Mouse (Mus musculus) intestine, embryonic 16.5 days (tissue): ENCODE measurements around the gene Pla2g4a. TPM values are rescaled to one million over a fixed set of nuclear protein-coding genes. Genes with fewer than 3 reads are reported as not detected.

ENCODE experiments used
- ATAC-seq: fragments of 200-750 bp; cut with Nextera tagmentation; 2 replicates; pipeline ENCODE4 v1.8.0; 2017; ENCODE audit warnings: moderate TSS enrichment, moderate library complexity
- H3K27ac ChIP-seq: fragments of 300-500 bp; sonication (generic); 2 replicates; pipeline ENCODE4 v1.5.1; 2014; ENCODE audit warnings: mild to moderate bottlenecking, low read length
- H3K27me3 ChIP-seq: fragments of 300-500 bp; sonication (generic); replicated peaks from 2 replicates; pipeline ENCODE4 v1.6.1; 2014; ENCODE audit warnings: low read length, control low read depth, mixed read lengths; ENCODE audit not compliant: control insufficient read depth, insufficient read depth
- H3K36me3 ChIP-seq: fragments of 300-500 bp; sonication (generic); 2 replicates; pipeline ENCODE4 v1.6.1; 2014; ENCODE audit warnings: low read length, control low read depth; ENCODE audit not compliant: control insufficient read depth, insufficient read depth
- H3K4me1 ChIP-seq: fragments of 300-500 bp; sonication (generic); 2 replicates; pipeline ENCODE4 v1.6.1; 2014; ENCODE audit warnings: low read length, control low read depth, mixed read lengths; ENCODE audit not compliant: control insufficient read depth, insufficient read depth
- H3K4me2 ChIP-seq: fragments of 300-500 bp; sonication (generic); 2 replicates; pipeline ENCODE4 v1.6.1; 2014; ENCODE audit warnings: low read depth, low read length, control low read depth
- H3K4me3 ChIP-seq: fragments of 300-500 bp; sonication (generic); 2 replicates; pipeline ENCODE4 v1.5.1; 2014; ENCODE audit warnings: mild to moderate bottlenecking, low read length
- H3K9ac ChIP-seq: fragments of 300-500 bp; sonication (generic); 2 replicates; pipeline ENCODE4 v1.6.1; 2014; ENCODE audit warnings: low read depth, low read length
- H3K9me3 ChIP-seq: fragments of 300-500 bp; sonication (generic); 2 replicates; pipeline ENCODE4 v1.6.1; 2016; ENCODE audit warnings: low read length, control low read depth; ENCODE audit not compliant: control insufficient read depth
- WGBS: fragments of 180-500 bp; shearing (Covaris S2); extraction: QIAGEN DNeasy Blood & Tissue Kit; methylation state at CpG from one replicate; pipeline ENCODE4 v1.1.7; 2014; 5-methylcytosine and 5-hydroxymethylcytosine counted together
- polyA plus RNA-seq: library from polyadenylated mRNA; unstranded; fragments of >200 nt; fragmentation: Nextera tagmentation; extraction: Ambion mirVana; gene quantifications from 2 replicates; pipeline ENCODE4 v1.2.1, GENCODE M21; 2015

Gene Pla2g4a
- polyA plus RNA-seq, 1 experiment from 2014 or later, result 32.8 TPM

- H3K27ac ChIP-seq, result no peak overlapping the region
- H3K4me1 ChIP-seq, result peaks cover 6% of the 10 kb centered on the region
- no peaks in the 10 kb centered on the region for H3K9me3 ChIP-seq
- no peaks in the 10 kb centered on the region for H3K27me3 ChIP-seq
- H3K4me3 ChIP-seq, result no peak overlapping the region
- no peak overlapping the region for H3K4me2 ChIP-seq
- H3K9ac ChIP-seq, result no peak overlapping the region
- no peak for ATAC-seq
- H3K36me3 ChIP-seq, result no peaks in the 10 kb centered on the region
- WGBS, result 85% methylated on average over 3 of the region's 3 CpGs
Measured at GRCm38 (mm10) chr1:149866202-149866601, 94.9 kb downstream of the Pla2g4a start.

GRCm38 (mm10) chr1:149862801-149863200 is 98.3 kb downstream of the Pla2g4a start:
- ATAC-seq, result peak; percentile 66
- no peaks in the 10 kb centered on the region for H3K27me3 ChIP-seq
- peak overlapping the region; percentile 34; the same call in 1 of the 2 replicates for H3K4me2 ChIP-seq
- WGBS, result 39% methylated on average over 6 of the region's 6 CpGs
- H3K9ac ChIP-seq, result no peak overlapping the region
- H3K4me1 ChIP-seq, result peaks cover 8% of the 10 kb centered on the region
- H3K27ac ChIP-seq, result no peak overlapping the region
- no peaks in the 10 kb centered on the region for H3K9me3 ChIP-seq
- no peak overlapping the region for H3K4me3 ChIP-seq
- no peaks in the 10 kb centered on the region for H3K36me3 ChIP-seq

- no peak overlapping the region for H3K4me2 ChIP-seq
- H3K4me3 ChIP-seq, result no peak overlapping the region
- H3K27ac ChIP-seq, result no peak overlapping the region
- no peaks in the 10 kb centered on the region for H3K36me3 ChIP-seq
- H3K27me3 ChIP-seq, result no peaks in the 10 kb centered on the region
- ATAC-seq, result no peak
- WGBS, result 73% methylated on average over 2 of the region's 2 CpGs
- no peak overlapping the region for H3K9ac ChIP-seq
- no peaks in the 10 kb centered on the region for H3K9me3 ChIP-seq
- H3K4me1 ChIP-seq, result peaks cover 8% of the 10 kb centered on the region
Measured at GRCm38 (mm10) chr1:149862181-149862580, 98.9 kb downstream of the Pla2g4a start.

- no peak overlapping the region for H3K4me2 ChIP-seq
- WGBS, result 61% methylated on average over 2 of the region's 2 CpGs
- peaks cover 8% of the 10 kb centered on the region for H3K4me1 ChIP-seq
- H3K9me3 ChIP-seq, result no peaks in the 10 kb centered on the region
- no peak overlapping the region for H3K27ac ChIP-seq
- H3K4me3 ChIP-seq, result no peak overlapping the region
- no peak overlapping the region for H3K9ac ChIP-seq
- H3K36me3 ChIP-seq, result no peaks in the 10 kb centered on the region
- H3K27me3 ChIP-seq, result no peaks in the 10 kb centered on the region
- no peak for ATAC-seq
Measured at GRCm38 (mm10) chr1:149861543-149861942, 99.5 kb downstream of the Pla2g4a start.

- H3K27ac ChIP-seq, result no peak overlapping the region
- H3K4me1 ChIP-seq, result peaks cover 8% of the 10 kb centered on the region
- H3K4me2 ChIP-seq, result no peak overlapping the region
- H3K9ac ChIP-seq, result no peak overlapping the region
- ATAC-seq, result no peak
- no peak overlapping the region for H3K4me3 ChIP-seq
- no peaks in the 10 kb centered on the region for H3K9me3 ChIP-seq
- 81% methylated on average over 5 of the region's 5 CpGs for WGBS
- no peaks in the 10 kb centered on the region for H3K27me3 ChIP-seq
- H3K36me3 ChIP-seq, result no peaks in the 10 kb centered on the region
Measured at GRCm38 (mm10) chr1:149858734-149859133, 102.4 kb downstream of the Pla2g4a start.

- Histone ChIP-seq H3K9ac (no peak overlapping the region), H3K27me3 (no peaks in the 10 kb centered on the region), H3K9me3 (no peaks in the 10 kb centered on the region), H3K27ac (no peak overlapping the region), H3K4me3 (no peak overlapping the region), H3K4me2 (no peak overlapping the region), H3K36me3 (no peaks in the 10 kb centered on the region), H3K4me1 (0 out of 2 replicates have a peak, but pooled peaks cover 2% of the 10 kb centered on the region)
- no peak for ATAC-seq
- WGBS, result 37% methylated on average over 9 of the region's 9 CpGs
Measured at GRCm38 (mm10) chr1:149856720-149857119, 104.4 kb downstream of the Pla2g4a start.

GRCm38 (mm10) chr1:149855581-149855980 is 105.5 kb downstream of the Pla2g4a start:
- Histone ChIP-seq H3K4me2 (no peak overlapping the region), H3K4me1 (0 out of 2 replicates have a peak, but pooled peaks cover 2% of the 10 kb centered on the region), H3K9ac (no peak overlapping the region), H3K9me3 (no peaks in the 10 kb centered on the region), H3K36me3 (no peaks in the 10 kb centered on the region), H3K4me3 (no peak overlapping the region), H3K27me3 (no peaks in the 10 kb centered on the region), H3K27ac (no peak overlapping the region)
- no peak for ATAC-seq
- WGBS, result 77% methylated on average over 4 of the region's 4 CpGs

- Histone ChIP-seq H3K4me3 (no peak overlapping the region), H3K27me3 (no peaks in the 10 kb centered on the region), H3K27ac (no peak overlapping the region), H3K9me3 (no peaks in the 10 kb centered on the region), H3K9ac (no peak overlapping the region), H3K4me2 (no peak overlapping the region), H3K4me1 (no peaks in the 10 kb centered on the region), H3K36me3 (no peaks in the 10 kb centered on the region)
- ATAC-seq, result no peak
- 58% methylated on average over 7 of the region's 7 CpGs for WGBS
Measured at GRCm38 (mm10) chr1:149854867-149855266, 106.2 kb downstream of the Pla2g4a start.

- Histone ChIP-seq H3K4me2 (no peak overlapping the region), H3K9me3 (no peaks in the 10 kb centered on the region), H3K27me3 (no peaks in the 10 kb centered on the region), H3K27ac (no peak overlapping the region), H3K4me1 (no peaks in the 10 kb centered on the region), H3K36me3 (no peaks in the 10 kb centered on the region), H3K9ac (no peak overlapping the region), H3K4me3 (no peak overlapping the region)
- no peak for ATAC-seq
- WGBS, result 39% methylated on average over 6 of the region's 6 CpGs
Measured at GRCm38 (mm10) chr1:149846655-149847054, 114.4 kb downstream of the Pla2g4a start.

GRCm38 (mm10) chr1:149841845-149842244 is 119.2 kb downstream of the Pla2g4a start:
- no peak overlapping the region for H3K9ac ChIP-seq
- 94% methylated on average over 1 of the region's 1 CpGs for WGBS

More at GRCm38 (mm10) chr1:149841845-149842244, 119.2 kb downstream of the Pla2g4a start:
- no peak overlapping the region for H3K4me3 ChIP-seq
- H3K27ac ChIP-seq, result no peak overlapping the region
- H3K36me3 ChIP-seq, result 0 out of 2 replicates have a peak, but pooled peaks cover 2% of the 10 kb centered on the region
- H3K4me2 ChIP-seq, result no peak overlapping the region
- no peaks in the 10 kb centered on the region for H3K4me1 ChIP-seq
- ATAC-seq, result no peak
- no peaks in the 10 kb centered on the region for H3K27me3 ChIP-seq
- no peaks in the 10 kb centered on the region for H3K9me3 ChIP-seq
